Mouse (Mus musculus) monocyte, adult 2 months (primary cell): Measurements from ENCODE around the gene Dusp6.

Experiments
- DNase-seq, 2 experiments: peaks; one replicate each; pipeline ENCODE4 v3.0.0; 2022; ENCODE audit warnings: low spot score in 2 of 2, low read depth in 1 of 2

Dusp6 gene

GRCm38 (mm10) chr10:99270406-99270805 lies 7.4 kb downstream of the Dusp6 start:
- peak; percentile 60 to 69 for DNase-seq

DNA sequence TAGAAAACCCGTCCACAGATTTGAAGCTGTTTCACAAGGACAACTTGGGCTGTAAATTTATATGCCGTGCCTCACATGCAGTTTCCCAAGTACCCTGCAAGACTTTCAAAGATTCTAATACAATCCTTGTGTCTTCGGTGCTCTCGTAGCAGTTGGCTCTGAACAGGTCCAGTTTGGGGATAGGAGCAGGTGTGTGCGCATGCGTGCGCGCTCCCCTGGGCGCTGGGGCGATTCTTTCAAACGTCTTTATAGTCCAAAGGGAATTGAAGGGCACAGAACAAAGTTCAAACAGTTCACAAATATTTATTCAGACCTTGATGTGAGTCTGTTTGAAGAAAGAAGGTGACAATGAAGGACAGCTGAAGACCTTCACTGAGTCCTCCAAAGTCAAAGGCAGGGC lies 8.0 kb downstream of the Dusp6 start:
- no peak for DNase-seq

DNA sequence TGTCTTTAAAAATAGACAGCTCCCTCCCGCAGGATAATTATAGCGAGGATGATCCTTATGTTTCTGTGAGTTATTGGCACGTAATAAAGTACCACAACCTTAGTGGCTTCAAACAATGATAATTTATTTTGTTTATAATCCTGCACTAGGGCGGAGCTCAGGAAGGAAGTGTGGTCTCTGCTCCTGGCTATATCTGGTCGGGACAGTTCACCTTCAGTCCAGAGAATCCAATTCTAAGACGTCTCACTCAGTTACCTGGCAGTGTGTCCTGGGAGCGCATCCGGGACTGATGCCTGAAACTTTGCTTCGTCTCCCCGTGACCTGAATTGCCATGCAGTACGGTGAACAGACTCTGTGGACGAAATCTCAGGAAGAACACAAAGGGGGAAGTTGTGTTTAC lies 10.0 kb downstream of the Dusp6 start:
- DNase-seq = no peak

DNA sequence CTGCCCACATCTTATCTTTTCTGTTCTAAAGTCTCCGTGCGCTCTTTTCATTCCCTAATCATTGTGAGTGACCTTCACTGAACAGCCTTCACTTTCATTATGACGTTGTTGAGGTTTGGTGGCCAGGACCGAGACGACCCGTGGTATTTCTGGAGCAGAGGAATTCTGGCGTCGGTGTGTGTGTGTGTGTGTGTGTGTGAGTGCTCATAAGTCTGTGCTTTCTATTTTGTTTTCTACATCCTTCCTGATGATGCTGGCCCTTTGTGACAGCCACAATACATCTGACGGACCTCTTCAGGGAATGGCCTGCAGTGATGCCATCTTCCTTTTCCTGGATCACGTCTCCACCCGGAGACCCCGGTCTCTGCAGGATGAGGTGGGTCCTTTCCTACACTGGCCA lies 11.6 kb downstream of the Dusp6 start:
- DNase-seq = no peak

DNA sequence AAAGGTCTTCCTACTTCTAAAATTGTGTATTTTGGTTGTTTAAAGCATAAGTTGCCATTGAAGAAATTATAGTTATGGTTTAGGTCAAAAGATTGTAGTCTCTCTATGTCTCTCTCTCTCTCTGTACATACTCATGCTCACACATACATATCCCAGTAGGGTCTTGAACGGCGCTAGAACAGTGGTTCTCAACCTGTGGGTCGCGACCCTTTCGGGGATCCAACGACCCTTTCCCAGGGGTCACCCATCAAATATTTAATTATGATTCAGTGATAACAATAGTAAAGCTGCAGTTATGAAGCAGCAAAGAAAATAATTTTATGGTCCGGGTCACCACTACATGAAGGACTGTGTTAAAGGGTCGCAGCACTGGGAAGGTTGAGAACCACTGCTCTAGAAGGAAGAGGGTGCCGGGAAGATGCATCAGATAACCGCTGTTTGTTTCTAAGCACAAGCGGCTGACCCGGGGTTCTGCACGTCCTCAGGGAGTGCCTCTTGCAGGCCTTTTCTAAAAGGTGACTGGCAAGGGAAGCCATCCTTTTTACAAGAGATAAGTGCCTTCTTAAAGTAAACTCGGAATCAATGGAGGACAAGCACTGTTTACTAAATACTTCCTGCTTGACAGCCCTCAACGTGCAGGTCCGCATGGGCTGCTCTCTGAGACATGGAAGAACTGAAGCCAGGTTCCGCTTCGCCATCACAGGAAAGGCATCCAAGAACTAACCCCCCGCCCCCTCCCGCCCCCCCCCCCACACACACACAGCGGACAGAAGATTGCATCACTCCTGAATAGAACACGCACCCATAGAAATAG lies 16.2 kb downstream of the Dusp6 start:
- DNase-seq = no peak

DNA sequence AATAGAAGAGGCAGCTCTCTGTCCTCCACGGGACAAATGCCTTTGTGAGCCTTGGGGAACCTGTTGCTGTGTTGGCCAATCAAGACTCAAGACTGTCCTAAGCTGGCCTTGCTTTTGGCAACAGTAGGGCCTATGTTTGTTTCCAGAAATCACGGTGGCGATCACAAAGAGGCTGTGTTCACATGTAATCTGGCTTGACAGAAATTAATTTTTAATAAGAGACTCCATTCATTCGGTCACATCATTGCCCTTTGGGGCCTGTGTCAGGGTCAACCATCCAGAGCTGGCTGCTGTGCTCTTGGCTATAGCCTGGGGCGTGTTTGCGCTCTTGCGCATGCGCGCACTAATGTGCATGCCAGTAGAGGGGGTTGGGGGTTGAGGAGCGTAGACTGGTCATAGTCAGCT lies 21.0 kb downstream of the Dusp6 start:
- no peak for DNase-seq

DNA sequence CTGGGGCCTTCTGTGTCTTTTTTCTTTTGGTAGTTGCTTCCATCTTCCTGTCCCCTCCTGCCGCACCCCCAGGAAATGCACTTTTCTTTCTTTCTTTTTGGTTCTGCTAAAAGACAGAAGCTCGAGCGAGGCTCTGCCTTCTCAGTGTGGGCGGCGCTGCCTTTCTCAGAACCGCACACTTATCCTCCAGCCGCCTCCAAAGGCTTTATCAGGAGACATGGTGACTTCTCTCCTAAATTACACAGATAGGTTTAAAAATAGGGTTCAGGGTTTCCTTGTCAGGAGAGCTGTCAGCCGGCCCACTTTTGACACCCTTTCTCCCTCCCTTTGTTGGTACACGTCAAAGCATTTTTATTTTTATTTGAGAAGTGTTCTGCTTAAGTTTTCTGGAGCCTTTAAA lies 21.9 kb downstream of the Dusp6 start:
- DNase-seq = no peak

DNA sequence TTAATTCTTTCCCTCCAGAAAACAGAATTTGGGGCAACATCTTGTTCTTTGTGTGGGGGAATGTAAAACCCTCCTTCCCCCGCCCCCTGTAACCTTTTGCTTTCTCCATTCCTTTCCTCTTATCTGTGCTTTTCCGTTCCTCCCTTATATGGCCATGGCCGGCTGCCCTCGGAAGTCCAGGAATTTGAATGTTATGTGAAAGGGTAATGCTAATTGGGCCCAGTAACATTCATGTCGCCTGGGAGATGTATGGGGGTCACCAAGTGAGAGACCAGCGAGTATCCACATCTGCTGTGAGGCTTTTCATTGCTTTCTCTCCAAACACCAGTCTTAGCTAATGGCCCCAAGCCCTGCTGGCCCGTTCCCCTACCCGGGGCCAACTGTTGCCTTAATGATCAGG lies 22.7 kb downstream of the Dusp6 start:
- DNase-seq = no peak

GRCm38 (mm10) chr10:99286213-99286612 lies 23.2 kb downstream of the Dusp6 start:
- DNase-seq = no peak

DNA sequence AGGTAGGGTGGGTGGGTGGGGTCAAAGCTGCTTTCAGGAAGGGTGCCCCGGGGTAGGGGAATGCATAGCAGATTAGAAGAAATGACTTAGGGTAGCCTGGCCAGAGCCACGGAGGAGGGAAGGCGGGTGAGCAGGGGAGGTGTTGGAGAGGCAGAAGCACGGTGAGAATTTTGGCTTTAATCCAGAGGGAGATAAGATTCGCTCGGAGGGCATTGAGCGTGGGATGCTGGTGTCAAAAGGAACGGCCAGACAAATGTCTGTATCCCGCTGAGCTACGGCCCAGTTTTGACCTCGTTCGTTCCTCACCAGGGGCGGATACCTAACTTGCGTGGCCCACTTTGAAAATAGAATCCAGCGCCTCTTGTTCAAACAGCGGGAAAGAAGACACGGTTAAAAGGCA lies 23.8 kb downstream of the Dusp6 start:
- no peak for DNase-seq

DNA sequence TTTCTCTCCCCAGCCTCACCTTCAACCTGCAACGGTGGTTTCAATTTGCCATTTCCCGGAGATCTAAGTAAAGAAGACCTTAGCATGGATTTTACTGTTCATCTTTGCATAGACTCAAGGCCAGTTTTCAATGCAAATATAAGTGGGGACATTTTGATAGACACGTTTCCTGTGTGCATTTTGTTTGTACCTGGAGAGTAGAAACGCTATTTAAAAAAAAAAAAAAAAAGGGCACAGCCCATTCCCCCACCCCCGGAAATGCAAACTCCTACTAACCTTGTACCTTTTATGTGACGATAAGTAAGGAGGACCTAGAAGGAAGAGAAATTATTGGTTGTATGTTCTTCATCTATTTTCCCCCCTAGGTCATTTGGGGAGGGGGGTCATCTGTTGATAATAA lies 24.2 kb downstream of the Dusp6 start:
- no peak for DNase-seq

GRCm38 (mm10) chr10:99289176-99289575 lies 26.1 kb downstream of the Dusp6 start:
- no peak for DNase-seq

GRCm38 (mm10) chr10:99293111-99293640 lies 30.1 kb downstream of the Dusp6 start:
- DNase-seq = no peak

DNA sequence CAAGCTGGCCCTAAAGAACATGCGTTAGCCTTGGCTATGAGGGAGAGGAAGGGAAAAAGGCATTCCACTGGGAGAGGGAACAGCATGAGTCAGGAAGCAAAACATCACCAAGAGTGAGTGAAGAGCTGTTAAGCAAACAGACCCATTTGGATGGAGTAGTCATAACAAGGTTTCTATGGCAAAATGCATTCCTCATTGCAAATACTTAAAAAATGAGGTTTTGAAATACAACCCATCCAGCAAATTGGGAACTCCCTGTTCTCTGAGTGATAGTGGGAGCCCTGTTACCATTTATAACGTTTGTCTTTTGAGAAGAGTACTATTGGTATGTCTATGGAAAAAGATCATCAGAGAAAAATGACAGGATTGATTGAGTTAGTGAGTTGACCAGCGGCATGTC lies 34.7 kb downstream of the Dusp6 start:
- no peak for DNase-seq

DNA sequence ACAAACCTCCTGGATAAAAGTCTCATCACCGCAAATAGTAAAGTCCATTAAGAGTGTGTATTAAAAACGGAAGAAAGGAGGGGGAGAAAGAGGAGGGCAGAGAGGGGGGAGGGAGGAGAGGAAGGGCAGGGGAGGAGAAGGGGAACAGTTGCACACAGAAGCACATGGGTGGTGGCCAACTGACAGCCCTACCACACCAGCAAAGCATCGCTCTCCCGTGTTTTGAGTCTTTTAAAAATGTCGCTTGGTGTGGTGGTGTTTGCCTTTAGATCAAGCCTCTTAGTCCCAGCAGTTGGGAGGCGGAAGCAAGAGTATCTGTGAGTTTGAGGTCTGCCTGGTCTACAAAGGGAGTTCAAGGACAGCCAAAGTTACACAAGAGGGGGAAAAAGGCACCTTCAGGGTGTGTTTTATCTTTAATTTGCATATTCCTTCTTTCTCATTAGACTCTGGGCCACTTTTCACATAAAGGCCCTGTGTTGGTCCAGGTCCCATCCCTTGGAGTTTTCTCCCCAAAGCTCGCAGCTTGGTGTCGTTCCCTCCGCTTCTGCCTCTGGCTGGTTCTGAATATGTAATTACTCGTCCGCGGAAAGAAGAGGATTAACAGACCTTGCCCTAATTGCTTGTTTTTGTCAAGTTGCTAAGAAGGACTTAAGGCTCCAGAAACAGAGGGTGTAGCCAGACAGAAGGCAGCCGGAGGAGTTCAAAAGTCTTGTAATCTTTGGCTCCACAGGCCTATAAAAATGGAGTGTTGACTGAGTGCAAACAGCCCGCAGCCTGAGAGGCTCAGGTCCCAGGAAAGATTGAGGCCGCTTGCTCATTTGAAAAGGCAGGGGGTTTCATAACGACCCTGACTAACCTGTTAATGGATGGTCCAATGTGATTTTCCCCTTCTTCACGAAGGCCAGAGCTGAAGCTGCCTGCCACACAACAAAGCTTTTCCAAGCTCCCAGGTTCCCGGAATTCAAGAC lies 35.6 kb downstream of the Dusp6 start:
- no peak for DNase-seq

- DNase-seq = no peak
Observed at GRCm38 (mm10) chr10:99299303-99299702, 36.3 kb downstream of the Dusp6 start.

GRCm38 (mm10) chr10:99302051-99302450 lies 39.0 kb downstream of the Dusp6 start:
- DNase-seq = peak in 1 of 2 experiments; percentile 30

DNA sequence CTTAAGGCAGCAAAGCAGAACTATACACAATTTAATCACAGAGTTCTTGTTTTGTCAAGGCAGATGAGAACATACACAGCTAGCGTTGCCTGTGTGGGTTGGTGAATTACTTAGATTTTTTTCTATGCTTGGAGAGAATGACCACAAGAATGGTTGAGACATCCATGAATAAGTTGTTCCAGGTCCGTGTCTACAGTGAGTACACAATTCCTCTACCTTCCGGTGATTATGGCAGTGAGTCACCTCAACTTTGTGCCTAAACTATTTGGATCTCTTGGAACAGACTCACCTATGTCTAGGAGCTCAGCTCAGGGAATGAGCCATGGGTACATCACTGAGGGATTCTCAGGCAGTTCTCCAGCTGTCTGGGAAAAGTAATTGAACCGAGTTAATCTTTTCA lies 45.8 kb downstream of the Dusp6 start:
- DNase-seq = no peak

DNA sequence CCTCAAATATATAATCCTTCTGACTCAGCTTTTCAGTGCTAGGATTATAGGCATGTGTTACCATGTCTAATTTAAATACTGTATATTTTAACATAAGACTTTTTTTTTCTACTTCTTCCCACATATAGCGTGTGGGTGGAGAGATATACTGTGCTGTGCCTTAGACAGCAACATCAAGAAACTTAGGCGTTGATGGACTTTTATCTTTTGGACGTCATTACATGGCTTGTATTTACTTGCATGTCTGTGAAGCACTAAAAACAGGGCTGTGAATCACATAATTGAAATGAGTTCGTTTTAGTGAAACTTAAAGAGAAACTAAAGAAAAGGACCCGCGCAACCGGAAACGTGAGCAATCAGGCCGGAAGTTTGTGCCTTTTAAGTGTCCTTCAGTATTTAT lies 46.6 kb downstream of the Dusp6 start:
- no peak for DNase-seq

GRCm38 (mm10) chr10:99310204-99310603 lies 47.2 kb downstream of the Dusp6 start:
- DNase-seq = no peak

- no peak for DNase-seq
Observed at GRCm38 (mm10) chr10:99311956-99312355, 48.9 kb downstream of the Dusp6 start.

- no peak for DNase-seq
Observed at GRCm38 (mm10) chr10:99314366-99314765, 51.3 kb downstream of the Dusp6 start.
